Mouse (Mus musculus): Measurements from ENCODE around the gene Ccnd2. TPM values are rescaled to one million over a fixed set of nuclear protein-coding genes. Genes with fewer than 3 reads are reported as not detected.

The Ccnd2 gene
- total and polyA plus RNA-seq, 3 experiments, result 42.4 to 255 (median 146) TPM

DNA sequence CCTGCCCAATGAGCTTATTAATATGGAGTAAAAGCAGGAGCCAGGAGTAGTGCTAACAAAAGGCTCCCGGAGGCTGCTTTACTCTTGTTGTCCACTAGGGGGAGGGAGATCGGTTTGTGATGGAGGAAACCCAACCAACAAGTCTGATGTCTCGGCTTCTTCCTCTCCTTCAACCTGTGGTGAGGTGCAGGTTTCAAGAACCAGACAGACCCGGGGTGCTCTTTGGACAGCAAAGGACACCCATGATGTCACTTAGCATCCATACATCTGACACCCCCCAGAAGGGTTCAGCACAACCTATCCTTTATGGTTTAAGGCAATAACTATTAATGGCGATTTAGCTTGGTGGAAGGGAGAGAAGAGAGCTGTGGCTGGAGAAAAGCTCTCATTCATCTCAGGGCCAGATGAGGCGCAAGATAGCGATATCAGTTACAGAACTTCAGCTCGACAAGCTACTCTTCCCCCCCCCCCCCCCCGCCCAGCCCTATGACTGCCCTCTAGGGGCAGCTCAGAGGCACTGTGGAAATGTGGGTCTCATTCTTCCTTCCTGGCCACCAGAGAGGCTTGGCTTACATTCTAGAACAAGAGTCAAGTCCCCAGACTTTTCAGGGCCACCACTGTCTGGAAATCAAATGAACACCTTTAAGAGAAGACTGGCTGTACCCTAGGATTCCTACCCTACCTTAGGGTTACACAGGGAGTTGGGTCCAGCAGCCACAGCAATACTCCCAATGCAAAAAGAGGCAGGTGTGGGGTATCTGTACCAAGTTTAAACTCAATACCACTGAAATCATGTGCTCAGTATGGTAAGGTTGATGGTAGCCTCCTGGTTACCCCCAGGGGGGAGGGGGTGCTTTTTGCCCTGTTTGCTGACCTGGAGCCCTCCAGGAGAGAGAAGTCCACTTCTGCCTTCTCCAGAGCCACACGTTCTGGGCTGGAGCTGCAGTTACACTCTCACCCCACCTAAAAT, 9.6 kb downstream of the Ccnd2 start (continued):
- TF ChIP-seq SMC3 (IDR thresholded peaks at IDR 0.05; ENCODE audit: low read depth, low read length) (peak; percentile 74), NELFE (IDR thresholded peaks at IDR 0.05; ENCODE audit: low read depth, low read length) (peak; percentile 33; the same call in 1 of the 2 replicates), ZC3H11A (IDR thresholded peaks at IDR 0.05; ENCODE audit: low read depth, low read length) (no peak), EP300 (IDR thresholded peaks at IDR 0.05; ENCODE audit: low read length) (no peak), CHD1 (IDR thresholded peaks at IDR 0.05; ENCODE audit: low read depth, low read length) (no peak), HCFC1 (IDR thresholded peaks at IDR 0.05; ENCODE audit: low read depth, low read length) (no peak; the same call in 1 of the 2 replicates), CHD2 (IDR thresholded peaks at IDR 0.05; ENCODE audit: low read length) (no peak), ZNF384 (IDR thresholded peaks at IDR 0.05; ENCODE audit: low read depth, low read length) (no peak)

DNA sequence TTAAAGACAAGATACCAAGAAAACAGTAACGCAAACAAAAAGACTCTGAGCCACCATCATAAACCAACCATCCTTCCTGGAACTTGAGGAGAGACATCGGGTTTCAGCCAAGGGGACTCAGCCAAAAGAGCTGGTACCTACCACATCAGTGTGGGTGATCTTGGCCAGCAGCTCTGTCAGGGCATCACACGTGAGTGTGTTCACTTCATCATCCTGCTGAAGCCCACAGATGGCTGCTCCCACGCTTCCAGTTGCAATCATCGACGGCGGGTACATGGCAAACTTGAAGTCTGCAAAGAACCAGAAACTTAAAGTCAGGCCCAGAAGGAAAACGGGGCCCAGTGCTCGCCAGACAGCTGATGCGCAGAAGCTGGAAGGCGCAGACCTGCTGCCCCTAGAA, 13.0 kb downstream of the Ccnd2 start:
- Histone ChIP-seq H3K79me2 (replicated peaks; ENCODE audit: control insufficient read depth, extremely low read depth, insufficient read depth, poor library complexity, severe bottlenecking) (no peaks in the 10 kb centered on the region; the same call in 1 of the 2 replicates), H3K4me2 (ENCODE audit: insufficient read depth, low read depth, poor library complexity, severe bottlenecking) (no peak overlapping the region), H3K27me3 (replicated peaks) (no peaks in the 10 kb centered on the region), H3K4me3 (replicated peaks in 1 of 3; ENCODE audit: low read depth in 2 of 3, low read length in 2 of 3, poor library complexity in 1 of 3) (no peak overlapping the region), H3K9ac (ENCODE audit: insufficient read depth, low read depth) (no peak overlapping the region), H3K9me3 (replicated peaks; ENCODE audit: low read length) (no peaks in the 10 kb centered on the region), H3K4me1 (ENCODE audit: control insufficient read depth in 1 of 2, insufficient read depth in 2 of 2) (peaks cover 11 to 20% of the 10 kb centered on the region in 2 experiments), H3K27ac (ENCODE audit: insufficient read depth, low read depth) (no peak overlapping the region), H3K36me3 (replicated peaks in 1 of 2; ENCODE audit: control insufficient read depth in 1 of 2, insufficient read depth in 1 of 2, low read length in 1 of 2) (peaks cover 82 to 94% of the 10 kb centered on the region in 2 experiments)
- no peak for DNase-seq (ENCODE audit: extremely low read depth)
- in situ Hi-C loops (cut with MboI; ENCODE audit: low pct_ligation_motif_present, low pct_unique_long_range_greater_than_20kb, low sequenced_read_pairs) (no loop called here), dilution Hi-C loops (cut with MboI; ENCODE audit: extremely low pct_ligation_motif_present, extremely low pct_unique_long_range_greater_than_20kb, low sequenced_read_pairs) (no loop called here)
- TF ChIP-seq IRF4 (IDR thresholded peaks at IDR 0.05; ENCODE audit: low read depth, low read length) (no peak), GABPA (IDR thresholded peaks at IDR 0.05; ENCODE audit: insufficient replicate concordance, low read depth, low read length) (no peak), RCOR1 (conservative IDR thresholded peaks at IDR 0.05; ENCODE audit: low read depth, low read length) (no peak), KAT2A (IDR thresholded peaks at IDR 0.05; ENCODE audit: insufficient replicate concordance, low read length) (no peak), POLR2A (IDR thresholded peaks at IDR 0.05; ENCODE audit: low read depth, low read length) (no peak), TCF12 (IDR thresholded peaks at IDR 0.05; ENCODE audit: low read depth, low read length) (no peak), HCFC1 (IDR thresholded peaks at IDR 0.05; ENCODE audit: low read depth, low read length) (no peak), BHLHE40 (IDR thresholded peaks at IDR 0.05; ENCODE audit: low read depth, low read length) (no peak), ZKSCAN1 (IDR thresholded peaks at IDR 0.05; ENCODE audit: borderline replicate concordance, low read depth, low read length) (no peak)

Data from CH12.LX (cell line).